Mouse (Mus musculus) hindbrain, embryonic 16.5 days (tissue): ENCODE results near the gene Pde8a. TPM values are rescaled to one million over a fixed set of nuclear protein-coding genes. Genes with fewer than 3 reads are reported as not detected.
A peak's percentile ranks its signal among the peaks of the same experiment; 100 is the strongest.

Source experiments
- ATAC-seq: fragments of 200-750 bp; cut with Nextera tagmentation; 2 replicates; pipeline ENCODE4 v1.8.0; 2017; ENCODE audit warnings: moderate TSS enrichment, moderate library complexity
- H3K27ac ChIP-seq: fragments of 300-500 bp; sonication (generic); 2 replicates; pipeline ENCODE4 v1.5.1; 2014; ENCODE audit warnings: low read depth, mild to moderate bottlenecking, control low read depth, low read length, moderate library complexity
- H3K27me3 ChIP-seq: fragments of 300-500 bp; sonication (generic); replicated peaks from 2 replicates; pipeline ENCODE4 v1.6.1; 2014; ENCODE audit warnings: low read length; ENCODE audit not compliant: control insufficient read depth, insufficient read depth
- H3K36me3 ChIP-seq: fragments of 300-500 bp; sonication (generic); 2 replicates; pipeline ENCODE4 v1.6.1; 2014; ENCODE audit warnings: mild to moderate bottlenecking, low read length, moderate library complexity, mixed read lengths; ENCODE audit not compliant: control insufficient read depth, insufficient read depth
- H3K4me1 ChIP-seq: fragments of 300-500 bp; sonication (generic); 2 replicates; pipeline ENCODE4 v1.6.1; 2014; ENCODE audit warnings: low read depth, low read length; ENCODE audit not compliant: control insufficient read depth, insufficient read depth
- H3K4me2 ChIP-seq: fragments of 300-500 bp; sonication (generic); 2 replicates; pipeline ENCODE4 v1.6.1; 2014; ENCODE audit warnings: mild to moderate bottlenecking, low read length, control low read depth, moderate library complexity
- H3K4me3 ChIP-seq: fragments of 300-500 bp; sonication (generic); 2 replicates; pipeline ENCODE4 v1.5.1; 2014; ENCODE audit warnings: mild to moderate bottlenecking, low read length, control low read depth, moderate library complexity
- H3K9ac ChIP-seq: fragments of 300-500 bp; sonication (generic); 2 replicates; pipeline ENCODE4 v1.6.1; 2014; ENCODE audit warnings: low read depth, mild to moderate bottlenecking, control low read depth, low read length, moderate library complexity
- H3K9me3 ChIP-seq: fragments of 300-500 bp; sonication (generic); 2 replicates; pipeline ENCODE4 v1.6.1; 2014; ENCODE audit warnings: mild to moderate bottlenecking, low read length, moderate library complexity; ENCODE audit not compliant: control insufficient read depth
- WGBS: fragments of 180-500 bp; shearing (Covaris S2); extraction: QIAGEN DNeasy Blood & Tissue Kit; methylation state at CpG from one replicate; pipeline ENCODE4 v1.1.7; 2014; 5-methylcytosine and 5-hydroxymethylcytosine counted together
- polyA plus RNA-seq: library from polyadenylated mRNA; unstranded; fragments of >200 nt; fragmentation: Nextera tagmentation; extraction: Ambion mirVana; gene quantifications from 2 replicates; pipeline ENCODE4 v1.2.1, GENCODE M21; 2015

Pde8a gene
- polyA plus RNA-seq, 1 experiment from 2014 or later, result 1.2 TPM

DNA sequence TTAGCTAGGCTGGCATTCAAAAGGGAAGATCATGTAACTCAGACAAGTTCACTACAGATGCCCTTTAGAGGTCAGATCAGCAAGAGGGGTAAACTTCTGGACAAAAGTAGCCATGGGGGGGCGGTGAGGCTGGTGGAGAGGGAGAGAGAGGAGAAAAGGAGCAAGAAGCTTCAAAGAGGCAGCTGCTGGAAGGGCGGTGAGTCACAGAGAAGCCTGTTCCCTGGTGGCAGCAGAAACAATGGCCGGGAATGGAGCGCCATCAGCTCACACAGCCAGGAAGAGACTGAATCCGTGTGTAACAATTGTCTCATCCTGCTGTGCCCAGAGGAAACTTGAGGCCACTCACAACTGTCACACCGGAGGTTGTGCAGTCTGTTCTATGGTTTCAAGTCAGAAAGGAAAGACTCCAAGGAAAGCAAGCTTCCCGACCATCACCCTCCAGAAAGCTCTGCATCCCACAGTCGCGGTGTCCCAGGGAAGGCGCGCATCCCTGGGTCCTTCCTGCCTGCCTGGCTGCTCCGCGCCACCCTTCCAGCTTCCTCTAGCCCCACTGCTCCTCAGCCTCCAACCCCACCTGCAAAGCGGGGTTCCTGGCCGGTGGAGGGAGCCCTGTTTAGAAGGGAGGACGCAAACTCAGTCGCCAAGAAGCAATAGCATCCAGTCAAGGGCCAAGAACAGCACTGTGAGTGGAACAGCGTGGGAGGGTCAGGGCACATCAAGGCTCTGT is 122.5 kb downstream of the Pde8a start:
- H3K36me3 ChIP-seq, result peaks cover 19% of the 10 kb centered on the region
- H3K4me1 ChIP-seq, result peaks cover 4% of the 10 kb centered on the region
- H3K27ac ChIP-seq, result peak overlapping the region; percentile 24; the same call in 1 of the 2 replicates
- no peaks in the 10 kb centered on the region for H3K9me3 ChIP-seq
- no peak overlapping the region for H3K4me3 ChIP-seq
- no peak overlapping the region; the same call in 1 of the 2 replicates for H3K9ac ChIP-seq
- ATAC-seq, result peak; percentile 5; the same call in 1 of the 2 replicates
- 37% methylated on average over 18 of the region's 18 CpGs for WGBS
- H3K27me3 ChIP-seq, result no peaks in the 10 kb centered on the region
- 0 out of 2 replicates have a peak overlapping the region, but pooled peaks have one; percentile 2 for H3K4me2 ChIP-seq

GRCm38 (mm10) chr7:81336432-81336786 is 123.0 kb downstream of the Pde8a start:
- Histone ChIP-seq H3K4me1 (peaks cover 4% of the 10 kb centered on the region), H3K9me3 (no peaks in the 10 kb centered on the region), H3K27me3 (no peaks in the 10 kb centered on the region), H3K9ac (no peak overlapping the region), H3K36me3 (peaks cover 19% of the 10 kb centered on the region), H3K27ac (peak overlapping the region; percentile 24; the same call in 1 of the 2 replicates), H3K4me3 (no peak overlapping the region), H3K4me2 (no peak overlapping the region)
- WGBS, result 35% methylated on average over 8 of the region's 8 CpGs
- ATAC-seq, result no peak

GRCm38 (mm10) chr7:81337785-81338521 is 124.6 kb downstream of the Pde8a start:
- no peak overlapping the region for H3K4me2 ChIP-seq
- 0 out of 2 replicates have a peak, but pooled peaks have one; percentile 7 for ATAC-seq
- H3K36me3 ChIP-seq, result peaks cover 21% of the 10 kb centered on the region
- no peaks in the 10 kb centered on the region for H3K9me3 ChIP-seq
- WGBS, result 95% methylated on average over 21 of the region's 21 CpGs
- H3K27me3 ChIP-seq, result no peaks in the 10 kb centered on the region
- H3K4me3 ChIP-seq, result no peak overlapping the region
- H3K4me1 ChIP-seq, result peaks cover 12% of the 10 kb centered on the region
- no peak overlapping the region for H3K27ac ChIP-seq
- H3K9ac ChIP-seq, result no peak overlapping the region

DNA sequence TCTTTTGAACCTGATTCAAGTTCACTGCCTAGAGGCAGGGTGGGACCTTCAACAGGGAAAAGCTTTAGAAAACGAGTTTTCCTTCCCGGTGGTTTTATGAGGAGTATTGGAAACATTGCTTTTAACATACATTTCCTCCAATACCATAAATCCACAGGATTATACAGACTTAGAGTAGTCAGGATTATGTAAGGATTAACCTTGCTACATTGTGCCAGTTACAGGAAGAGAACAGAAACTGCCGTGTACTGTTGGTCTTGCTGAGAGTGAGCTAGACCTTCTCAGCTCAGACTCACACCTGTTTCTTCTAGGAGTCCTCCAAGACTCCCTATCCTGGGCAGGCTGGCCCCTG is 125.1 kb downstream of the Pde8a start:
- peaks cover 24% of the 10 kb centered on the region for H3K36me3 ChIP-seq
- H3K4me1 ChIP-seq, result peaks cover 17% of the 10 kb centered on the region
- 91% methylated on average over 3 of the region's 3 CpGs for WGBS
- no peak overlapping the region for H3K27ac ChIP-seq
- H3K9me3 ChIP-seq, result no peaks in the 10 kb centered on the region
- no peaks in the 10 kb centered on the region for H3K27me3 ChIP-seq
- H3K9ac ChIP-seq, result no peak overlapping the region
- no peak overlapping the region for H3K4me2 ChIP-seq
- no peak for ATAC-seq
- H3K4me3 ChIP-seq, result no peak overlapping the region

GRCm38 (mm10) chr7:81339783-81340182 is 126.4 kb downstream of the Pde8a start:
- Histone ChIP-seq H3K27ac (no peak overlapping the region), H3K9me3 (no peaks in the 10 kb centered on the region), H3K4me3 (no peak overlapping the region), H3K27me3 (no peaks in the 10 kb centered on the region), H3K36me3 (peaks cover 24% of the 10 kb centered on the region), H3K9ac (no peak overlapping the region), H3K4me1 (peaks cover 23% of the 10 kb centered on the region), H3K4me2 (no peak overlapping the region)
- 86% methylated on average over 4 of the region's 4 CpGs for WGBS
- ATAC-seq, result no peak

GRCm38 (mm10) chr7:81341563-81341962 is 128.2 kb downstream of the Pde8a start:
- 54% methylated on average over 3 of the region's 3 CpGs for WGBS
- H3K36me3 ChIP-seq, result peaks cover 24% of the 10 kb centered on the region
- H3K27ac ChIP-seq, result no peak overlapping the region
- peaks cover 19% of the 10 kb centered on the region for H3K4me1 ChIP-seq
- no peaks in the 10 kb centered on the region for H3K27me3 ChIP-seq
- H3K4me2 ChIP-seq, result no peak overlapping the region
- no peak overlapping the region for H3K9ac ChIP-seq
- ATAC-seq, result no peak
- H3K9me3 ChIP-seq, result no peaks in the 10 kb centered on the region
- no peak overlapping the region for H3K4me3 ChIP-seq

GRCm38 (mm10) chr7:81342356-81343094 is 129.1 kb downstream of the Pde8a start:
- H3K9ac ChIP-seq, result peak overlapping the region; percentile 94
- peaks cover 24% of the 10 kb centered on the region for H3K36me3 ChIP-seq
- no peak for ATAC-seq
- H3K27me3 ChIP-seq, result no peaks in the 10 kb centered on the region
- H3K27ac ChIP-seq, result no peak overlapping the region
- H3K4me3 ChIP-seq, result peak overlapping the region; percentile 89
- peak overlapping the region; percentile 95 for H3K4me2 ChIP-seq
- WGBS, result 69% methylated on average over 8 of the region's 8 CpGs
- peaks cover 19% of the 10 kb centered on the region for H3K4me1 ChIP-seq
- H3K9me3 ChIP-seq, result no peaks in the 10 kb centered on the region

DNA sequence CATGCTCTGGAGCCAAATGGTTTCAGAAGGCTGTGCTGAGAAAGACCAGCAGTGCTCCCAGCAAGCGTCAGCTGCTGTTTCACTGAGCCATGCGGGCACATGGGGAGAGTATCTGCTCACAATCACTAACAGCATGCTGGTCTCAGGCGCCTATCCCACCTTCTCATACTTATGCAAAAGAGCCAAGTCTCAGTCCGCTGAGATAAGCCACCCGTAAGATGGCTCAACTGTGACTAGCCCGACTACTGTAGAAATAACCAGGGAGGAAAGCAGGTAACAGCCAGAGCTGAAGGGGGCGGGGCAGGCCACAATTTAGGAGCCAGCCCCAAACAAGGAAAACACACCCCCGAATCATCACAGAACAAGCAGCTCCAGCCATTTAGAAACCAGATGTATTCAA is 129.9 kb downstream of the Pde8a start:
- WGBS, result 45% methylated on average over 8 of the region's 8 CpGs

GRCm38 (mm10) chr7:81343831-81344230 is 130.4 kb downstream of the Pde8a start:
- peaks cover 16% of the 10 kb centered on the region for H3K36me3 ChIP-seq
- peak overlapping the region; percentile 95 for H3K4me2 ChIP-seq
- H3K4me1 ChIP-seq, result peaks cover 19% of the 10 kb centered on the region
- peak overlapping the region; percentile 89 for H3K4me3 ChIP-seq
- no peaks in the 10 kb centered on the region for H3K9me3 ChIP-seq
- peak overlapping the region; percentile 94 for H3K9ac ChIP-seq
- WGBS, result 15% methylated on average over 10 of the region's 10 CpGs
- no peak overlapping the region for H3K27ac ChIP-seq
- no peak for ATAC-seq
- H3K27me3 ChIP-seq, result no peaks in the 10 kb centered on the region

More for the DNA sequence above, 129.9 kb downstream of the Pde8a start:
- Histone ChIP-seq H3K4me1 (peaks cover 19% of the 10 kb centered on the region), H3K9me3 (no peaks in the 10 kb centered on the region), H3K9ac (peak overlapping the region; percentile 94), H3K36me3 (peaks cover 20% of the 10 kb centered on the region), H3K4me3 (peak overlapping the region; percentile 89), H3K27me3 (no peaks in the 10 kb centered on the region), H3K4me2 (peak overlapping the region; percentile 95), H3K27ac (no peak overlapping the region)
- no peak for ATAC-seq
